Mouse (Mus musculus) bone marrow macrophage, adult 2 months (primary cell): ENCODE data around the gene Kcna10.

Experiments used
- CTCF ChIP-seq: IDR thresholded peaks from 2 replicates; pipeline ENCODE4 v1.5.1; 2012; ENCODE audit warnings: low read depth, mild to moderate bottlenecking, low read length, moderate library complexity
- POLR2A ChIP-seq: IDR thresholded peaks from 2 replicates; pipeline ENCODE4 v1.6.1; 2012; ENCODE audit warnings: mild to moderate bottlenecking, low read depth, low read length, borderline replicate concordance

DNA sequence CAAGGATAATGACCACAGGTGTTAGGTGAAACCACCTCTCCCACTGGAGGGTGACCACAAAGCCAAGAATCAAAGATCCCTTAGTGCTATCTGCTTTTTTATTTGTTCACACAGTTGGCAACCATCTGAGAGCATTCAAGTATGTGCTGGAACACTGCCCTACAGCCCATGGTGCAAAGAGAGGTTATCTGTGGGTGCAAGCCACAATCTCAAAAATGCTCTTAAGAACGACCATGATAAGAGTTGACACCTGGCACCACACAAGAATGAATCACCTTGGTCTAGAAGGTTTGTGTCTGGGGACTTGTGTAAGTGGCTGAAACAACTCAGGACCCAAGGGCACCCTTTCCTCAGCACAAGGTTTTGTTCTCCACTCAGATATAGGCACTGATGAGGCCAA, 40.4 kb downstream of the Kcna10 start:
- no peak for TF ChIP-seq POLR2A
- no peak for TF ChIP-seq CTCF
